ENCODE assay signal across 20 mouse cellular contexts in genomic region chr5:75595319-75595718, GRCm38 (mm10). TPM values are rescaled to one million over a fixed set of nuclear protein-coding genes. Genes with fewer than 3 reads are reported as not detected.
DNase-seq lines count a peak whose midpoint lies in the region; ATAC-seq and TF ChIP-seq lines count a peak whose summit lies in the region.
"Had no signal": no experiment of that assay in that cellular context is flagged by ENCODE, and none has a peak within 500 bp of the region (broad histone marks: within the 10 kb centered on the region; RNA-seq: fewer than 3 reads in every experiment).

No protein-coding gene starts in this region.

- H3K27ac ChIP-seq in forebrain, embryonic 15.5 days (replicated peaks): peak overlapping the region; percentile 42
- H3K27ac ChIP-seq in forebrain, embryonic 10.5 days: no peak overlapping the region
- peak overlapping the region; percentile 49; the same call in 1 of the 2 replicates for H3K27ac ChIP-seq in forebrain, embryonic 16.5 days (ENCODE audit: low read length)
- H3K27ac ChIP-seq in left cerebral cortex, adult 2 months: no peak overlapping the region
- H3K27ac ChIP-seq: embryonic facial prominence, embryonic 12.5 days; embryonic facial prominence, embryonic 15.5 days; hindbrain, embryonic 14.5 days; intestine, embryonic 15.5 days had no signal

- no peaks in the 10 kb centered on the region for H3K36me3 ChIP-seq in forebrain, embryonic 15.5 days
- no peaks in the 10 kb centered on the region for H3K36me3 ChIP-seq in forebrain, embryonic 10.5 days (replicated peaks)
- no peaks in the 10 kb centered on the region for H3K36me3 ChIP-seq in forebrain, embryonic 16.5 days (ENCODE audit: control insufficient read depth, insufficient read depth)
- H3K36me3 ChIP-seq: embryonic facial prominence, embryonic 12.5 days; embryonic facial prominence, embryonic 15.5 days; intestine, embryonic 15.5 days had no signal

- no peaks in the 10 kb centered on the region for H3K9me3 ChIP-seq in forebrain, embryonic 15.5 days
- H3K9me3 ChIP-seq in forebrain, embryonic 10.5 days: no peaks in the 10 kb centered on the region
- no peaks in the 10 kb centered on the region for H3K9me3 ChIP-seq in forebrain, embryonic 16.5 days (ENCODE audit: control insufficient read depth, low read length)
- H3K9me3 ChIP-seq: embryonic facial prominence, embryonic 12.5 days; embryonic facial prominence, embryonic 15.5 days; intestine, embryonic 15.5 days had no signal

- H3K9ac ChIP-seq in forebrain, embryonic 15.5 days (replicated peaks): no peak overlapping the region
- H3K9ac ChIP-seq in forebrain, embryonic 16.5 days (replicated peaks; ENCODE audit: low read depth, low read length): no peak overlapping the region
- H3K9ac ChIP-seq: embryonic facial prominence, embryonic 12.5 days; embryonic facial prominence, embryonic 15.5 days; hindbrain, embryonic 14.5 days; intestine, embryonic 15.5 days had no signal

- intact Hi-C loops in left cerebral cortex, adult 2 months (cut with DNase I): no loop called here

- 0 out of 2 replicates have a peak, but pooled peaks have one; percentile 23 for ATAC-seq in forebrain, embryonic 15.5 days (replicated peaks)
- ATAC-seq in forebrain, embryonic 16.5 days: peak; percentile 53
- ATAC-seq: CD4-positive, CD25-positive, alpha-beta regulatory T cell, adult 4 months had no signal

- 66% methylated on average over 10 of the region's 10 CpGs for WGBS in forebrain, embryonic 15.5 days
- 94% methylated on average over 10 of the region's 10 CpGs for WGBS in forebrain, embryonic 10.5 days
- WGBS in forebrain, embryonic 16.5 days: 66% methylated on average over 10 of the region's 10 CpGs

- no peak for TF ChIP-seq POLR2A in brain, embryonic 14.5 days (IDR thresholded peaks at IDR 0.05; ENCODE audit: borderline replicate concordance, extremely low read depth, insufficient read depth, insufficient read length, poor library complexity, severe bottlenecking)

- H3K4me1 ChIP-seq in forebrain, embryonic 15.5 days: peaks cover 45% of the 10 kb centered on the region
- H3K4me1 ChIP-seq in forebrain, embryonic 10.5 days: peaks cover 44% of the 10 kb centered on the region
- H3K4me1 ChIP-seq in forebrain, embryonic 16.5 days (replicated peaks; ENCODE audit: control insufficient read depth, insufficient read depth, low read length): peaks cover 37% of the 10 kb centered on the region

- TF ChIP-seq CTCF in brain, embryonic 14.5 days (IDR thresholded peaks at IDR 0.05; ENCODE audit: borderline replicate concordance, extremely low read depth, insufficient read depth, insufficient read length): no peak
- TF ChIP-seq CTCF in left cerebral cortex, adult 2 months (IDR thresholded peaks at IDR 0.05): no peak

- no peak overlapping the region for H3K4me2 ChIP-seq in forebrain, embryonic 15.5 days (replicated peaks)
- no peak overlapping the region for H3K4me2 ChIP-seq in forebrain, embryonic 16.5 days (ENCODE audit: low read length)
- H3K4me2 ChIP-seq: embryonic facial prominence, embryonic 12.5 days; embryonic facial prominence, embryonic 15.5 days; hindbrain, embryonic 14.5 days; intestine, embryonic 15.5 days had no signal

- no peak overlapping the region for H3K4me3 ChIP-seq in forebrain, embryonic 15.5 days
- H3K4me3 ChIP-seq in forebrain, embryonic 10.5 days: no peak overlapping the region
- no peak overlapping the region for H3K4me3 ChIP-seq in forebrain, embryonic 16.5 days (replicated peaks; ENCODE audit: low read length)
- H3K4me3 ChIP-seq in left cerebral cortex, adult 2 months: no peak overlapping the region
- H3K4me3 ChIP-seq: embryonic facial prominence, embryonic 12.5 days; embryonic facial prominence, embryonic 15.5 days; intestine, embryonic 15.5 days had no signal

- H3K27me3 ChIP-seq in forebrain, embryonic 15.5 days: no peaks in the 10 kb centered on the region; the same call in 1 of the 2 replicates
- peaks cover 38% of the 10 kb centered on the region for H3K27me3 ChIP-seq in forebrain, embryonic 10.5 days (ENCODE audit: poor library complexity, severe bottlenecking)
- no peaks in the 10 kb centered on the region for H3K27me3 ChIP-seq in forebrain, embryonic 16.5 days (replicated peaks; ENCODE audit: control insufficient read depth, insufficient read depth, low read length)
- H3K27me3 ChIP-seq: embryonic facial prominence, embryonic 12.5 days; embryonic facial prominence, embryonic 15.5 days; intestine, embryonic 15.5 days had no signal

- DNase-seq in forebrain, embryonic 10.5 days (ENCODE audit: extremely low spot score, low spot score): no peak
- peak; percentile 66 for DNase-seq in brain, embryonic 14.5 days (ENCODE audit: low read depth)
- DNase-seq in left cerebral cortex, adult 2 months (ENCODE audit: extremely low spot score in 1 of 2, low spot score in 2 of 2): no peak
- DNase-seq in adrenal gland, postnatal 14 days: no peak
- DNase-seq: adrenal gland, adult 2 months; cerebellum, adult 18-20 months; cerebellum, adult 9-10 months; cerebellum, postnatal 25 days; gastrocnemius, postnatal 10 days; gastrocnemius, postnatal 36 days; heart, adult 11 months; kidney, adult 11 months had no signal

RNA-seq across cellular contexts. Expression of gene Kit, which starts 20.6 kb away (rescaled TPM):
- 31.8 and 35.4 TPM in 2 replicates for polyA plus RNA-seq in forebrain, embryonic 15.5 days (2015; fragmentation: Nextera tagmentation; extraction: Ambion mirVana)
- 20.5 and 20.6 TPM in 2 replicates for polyA plus RNA-seq in forebrain, embryonic 10.5 days (2016; fragmentation: Nextera tagmentation; extraction: Ambion mirVana)
- 38.5 and 55.8 TPM in 2 replicates for polyA plus RNA-seq in brain, embryonic 14.5 days (2012; rRNA removed)
- 39.3 and 41.9 TPM in 2 replicates for polyA plus RNA-seq in forebrain, embryonic 16.5 days (2015; fragmentation: Nextera tagmentation; extraction: Ambion mirVana)
- total RNA-seq in left cerebral cortex, adult 2 months (2021): 10 to 100 TPM; 31.5 to 33.9 TPM
- total RNA-seq in adrenal gland, postnatal 14 days (2021): 6.0 and 7.2 TPM in 2 replicates
- polyA plus RNA-seq: C2C12 had no signal

Comparison
In these comparisons a context has a peak if more than half of its experiments do, and no peak if none do; other contexts are left out.
1. H3K27ac ChIP-seq: peak in forebrain, embryonic 15.5 days (single experiment) and forebrain, embryonic 16.5 days (single experiment); none in forebrain, embryonic 10.5 days (single experiment) and left cerebral cortex, adult 2 months (single experiment).